Mouse (Mus musculus) embryo, embryonic 10 days (tissue): Measurements from ENCODE around the gene Tox2.

Experiments used
- DNase-seq: peaks from one replicate; pipeline ENCODE4 v3.0.0-alpha.2; 2015; ENCODE audit warnings: low spot score

The Tox2 gene

GRCm38 (mm10) chr2:163362940-163363921 lies 160.3 kb downstream of the Tox2 start:
- no peak for DNase-seq

GRCm38 (mm10) chr2:163364785-163365541 lies 162.0 kb downstream of the Tox2 start:
- no peak for DNase-seq

DNA sequence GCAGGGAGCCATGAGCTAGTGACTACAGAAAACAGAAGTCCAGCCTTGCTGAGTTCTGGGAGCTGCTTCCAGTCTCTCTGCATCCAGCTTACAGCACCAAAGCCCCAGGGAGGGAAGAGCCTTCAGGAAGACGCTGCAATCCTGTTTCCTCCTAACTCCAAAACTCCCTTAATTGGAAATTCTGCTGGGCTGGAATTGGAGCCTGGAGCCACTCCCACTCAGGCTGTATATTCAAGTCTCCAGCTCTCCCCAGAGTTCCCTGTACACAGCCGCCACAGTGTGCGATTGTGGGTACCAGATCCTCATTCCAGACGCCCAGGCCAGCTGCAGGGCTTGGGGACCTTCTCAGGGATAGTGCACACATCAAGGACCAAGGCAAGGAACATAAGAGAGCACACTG lies 167.2 kb downstream of the Tox2 start:
- no peak for DNase-seq

GRCm38 (mm10) chr2:163372627-163373026 lies 169.7 kb downstream of the Tox2 start:
- no peak for DNase-seq
